Mouse (Mus musculus) neural tube, embryonic 14.5 days (tissue): ENCODE data around the gene Hspa12a. TPM values are rescaled to one million over a fixed set of nuclear protein-coding genes. Genes with fewer than 3 reads are reported as not detected.
"Not testable (repeated sequence)": the region's sequence is repeated elsewhere in the genome, so short reads cannot be mapped to it uniquely, and the experiment has no call there.

ENCODE experiments used
- ATAC-seq: fragments of 200-750 bp; cut with Nextera tagmentation; 2 replicates; pipeline ENCODE4 v1.8.0; 2017; ENCODE audit warnings: low read depth, mild to moderate bottlenecking, moderate TSS enrichment, moderate library complexity
- H3K27ac ChIP-seq: fragments of 300-500 bp; sonication (generic); 2 replicates; pipeline ENCODE4 v1.5.1; 2014; ENCODE audit warnings: low read depth, mild to moderate bottlenecking, control low read depth, low read length, moderate library complexity, mixed read lengths
- H3K27me3 ChIP-seq: fragments of 300-500 bp; sonication (generic); 2 replicates; pipeline ENCODE4 v1.6.1; 2014; ENCODE audit warnings: low read length; ENCODE audit not compliant: control insufficient read depth, insufficient read depth
- H3K36me3 ChIP-seq: fragments of 300-500 bp; sonication (generic); 2 replicates; pipeline ENCODE4 v1.6.1; 2014; ENCODE audit warnings: low read length, mixed read lengths; ENCODE audit not compliant: control insufficient read depth, insufficient read depth
- H3K4me1 ChIP-seq: fragments of 300-500 bp; sonication (generic); 2 replicates; pipeline ENCODE4 v1.6.1; 2014; ENCODE audit warnings: low read length; ENCODE audit not compliant: control insufficient read depth, insufficient read depth
- H3K4me2 ChIP-seq: fragments of 300-500 bp; sonication (generic); 2 replicates; pipeline ENCODE4 v1.6.1; 2014; ENCODE audit warnings: mild to moderate bottlenecking, low read depth, low read length, control low read depth
- H3K4me3 ChIP-seq: fragments of 300-500 bp; sonication (generic); 2 replicates; pipeline ENCODE4 v1.5.1; 2014; ENCODE audit warnings: low read depth, low read length, control low read depth, mixed read lengths
- H3K9ac ChIP-seq: fragments of 300-500 bp; sonication (generic); replicated peaks from 2 replicates; pipeline ENCODE4 v1.6.1; 2014; ENCODE audit warnings: low read depth, mild to moderate bottlenecking, control low read depth, low read length, mixed read lengths
- H3K9me3 ChIP-seq: fragments of 300-500 bp; sonication (generic); 2 replicates; pipeline ENCODE4 v1.6.1; 2016; ENCODE audit warnings: low read length; ENCODE audit not compliant: control insufficient read depth
- WGBS: fragments of 180-500 bp; shearing (Covaris S2); extraction: QIAGEN DNeasy Blood & Tissue Kit; methylation state at CpG from one replicate; pipeline ENCODE4 v1.1.7; 2014; 5-methylcytosine and 5-hydroxymethylcytosine counted together
- polyA plus RNA-seq: library from polyadenylated mRNA; unstranded; fragments of >200 nt; fragmentation: Nextera tagmentation; extraction: Ambion mirVana; gene quantifications from 2 replicates; pipeline ENCODE4 v1.2.1, GENCODE M21; 2014

Gene Hspa12a
- polyA plus RNA-seq, 1 experiment from 2014 or later = 45.3 TPM

- ATAC-seq = no peak
- 26% methylated on average over 11 of the region's 11 CpGs for WGBS
- Histone ChIP-seq H3K4me1 (no peaks in the 10 kb centered on the region), H3K9ac (no peak overlapping the region), H3K27ac (no peak overlapping the region), H3K27me3 (no peaks in the 10 kb centered on the region), H3K4me3 (no peak overlapping the region), H3K36me3 (no peaks in the 10 kb centered on the region), H3K9me3 (no peaks in the 10 kb centered on the region), H3K4me2 (no peak overlapping the region; the same call in 1 of the 2 replicates)
Observed at GRCm38 (mm10) chr19:58918597-58918996, 24.9 kb downstream of the Hspa12a start.

- no peaks in the 10 kb centered on the region for H3K4me1 ChIP-seq
- H3K9ac ChIP-seq = no peak overlapping the region
- H3K4me2 ChIP-seq = no peak overlapping the region
- no peak overlapping the region for H3K4me3 ChIP-seq
- WGBS = 85% methylated on average over 6 of the region's 6 CpGs
- H3K27me3 ChIP-seq = no peaks in the 10 kb centered on the region
- ATAC-seq = no peak
- no peaks in the 10 kb centered on the region for H3K9me3 ChIP-seq
- no peaks in the 10 kb centered on the region for H3K36me3 ChIP-seq
- H3K27ac ChIP-seq = no peak overlapping the region
Observed at GRCm38 (mm10) chr19:58913301-58913700, 30.2 kb downstream of the Hspa12a start.

GRCm38 (mm10) chr19:58911386-58911785 is 32.1 kb downstream of the Hspa12a start:
- Histone ChIP-seq H3K9me3 (no peaks in the 10 kb centered on the region), H3K36me3 (no peaks in the 10 kb centered on the region), H3K4me3 (peak overlapping the region; percentile 20), H3K9ac (peak overlapping the region; percentile 39; the same call in 1 of the 2 replicates), H3K27me3 (no peaks in the 10 kb centered on the region), H3K4me2 (peak overlapping the region; percentile 45), H3K27ac (no peak overlapping the region), H3K4me1 (no peaks in the 10 kb centered on the region)
- 12% methylated on average over 9 of the region's 9 CpGs for WGBS
- ATAC-seq = peak; percentile 78; the same call in 1 of the 2 replicates

- no peaks in the 10 kb centered on the region for H3K9me3 ChIP-seq
- ATAC-seq = peak; percentile 57; the same call in 1 of the 2 replicates
- WGBS = 3% methylated on average over 11 of the region's 11 CpGs
- H3K4me1 ChIP-seq = no peaks in the 10 kb centered on the region
- H3K36me3 ChIP-seq = no peaks in the 10 kb centered on the region
- H3K4me2 ChIP-seq = peak overlapping the region; percentile 45
- peak overlapping the region; percentile 39; the same call in 1 of the 2 replicates for H3K9ac ChIP-seq
- no peak overlapping the region for H3K27ac ChIP-seq
- H3K27me3 ChIP-seq = no peaks in the 10 kb centered on the region
- peak overlapping the region; percentile 20 for H3K4me3 ChIP-seq
Observed at GRCm38 (mm10) chr19:58910941-58911368, 32.5 kb downstream of the Hspa12a start.

- H3K4me1 ChIP-seq = no peaks in the 10 kb centered on the region
- H3K9ac ChIP-seq = no peak overlapping the region
- no peaks in the 10 kb centered on the region for H3K27me3 ChIP-seq
- no peak overlapping the region for H3K27ac ChIP-seq
- no peak overlapping the region for H3K4me2 ChIP-seq
- H3K36me3 ChIP-seq = no peaks in the 10 kb centered on the region
- no peaks in the 10 kb centered on the region for H3K9me3 ChIP-seq
- WGBS = 80% methylated on average over 10 of the region's 10 CpGs
- no peak overlapping the region for H3K4me3 ChIP-seq
- no peak for ATAC-seq
Observed at GRCm38 (mm10) chr19:58908018-58908417, 35.4 kb downstream of the Hspa12a start.

GRCm38 (mm10) chr19:58906685-58907084 is 36.8 kb downstream of the Hspa12a start:
- WGBS = 50% methylated on average over 9 of the region's 9 CpGs
- Histone ChIP-seq H3K36me3 (no peaks in the 10 kb centered on the region), H3K27me3 (no peaks in the 10 kb centered on the region), H3K4me2 (no peak overlapping the region), H3K4me1 (no peaks in the 10 kb centered on the region), H3K9ac (no peak overlapping the region), H3K4me3 (no peak overlapping the region), H3K27ac (no peak overlapping the region), H3K9me3 (no peaks in the 10 kb centered on the region)
- ATAC-seq = no peak

GRCm38 (mm10) chr19:58903899-58904327 is 39.5 kb downstream of the Hspa12a start:
- no peak overlapping the region for H3K27ac ChIP-seq
- WGBS = under 1% methylated on average over 11 of the region's 11 CpGs
- H3K27me3 ChIP-seq = no peaks in the 10 kb centered on the region
- H3K4me3 ChIP-seq = no peak overlapping the region
- no peaks in the 10 kb centered on the region for H3K9me3 ChIP-seq
- no peaks in the 10 kb centered on the region for H3K4me1 ChIP-seq
- no peaks in the 10 kb centered on the region for H3K36me3 ChIP-seq
- H3K9ac ChIP-seq = 0 out of 2 replicates have a peak overlapping the region, but pooled peaks have one; percentile 2
- peak; percentile 60; the same call in 1 of the 2 replicates for ATAC-seq
- H3K4me2 ChIP-seq = peak overlapping the region; percentile 42

- no peak overlapping the region for H3K27ac ChIP-seq
- H3K4me1 ChIP-seq = no peaks in the 10 kb centered on the region
- peak overlapping the region; percentile 42 for H3K4me2 ChIP-seq
- no peaks in the 10 kb centered on the region for H3K36me3 ChIP-seq
- 0 out of 2 replicates have a peak overlapping the region, but pooled peaks have one; percentile 2 for H3K9ac ChIP-seq
- no peaks in the 10 kb centered on the region for H3K9me3 ChIP-seq
- WGBS = 60% methylated on average over 7 of the region's 7 CpGs
- peak; percentile 31; the same call in 1 of the 2 replicates for ATAC-seq
- H3K4me3 ChIP-seq = no peak overlapping the region
- H3K27me3 ChIP-seq = no peaks in the 10 kb centered on the region
Observed at GRCm38 (mm10) chr19:58903079-58903898, 40.2 kb downstream of the Hspa12a start.

- not testable (repeated sequence) for ATAC-seq, H3K4me2 ChIP-seq, H3K4me1 ChIP-seq, H3K4me3 ChIP-seq, H3K27me3 ChIP-seq, H3K9ac ChIP-seq, H3K9me3 ChIP-seq, H3K36me3 ChIP-seq, H3K27ac ChIP-seq
- WGBS = 87% methylated on average over 10 of the region's 10 CpGs
Observed at GRCm38 (mm10) chr19:58900471-58900870, 43.0 kb downstream of the Hspa12a start.
